Comparison of ENCODE assay signal across 10 mouse cellular contexts in genomic region chr5:120210668-120211067, GRCm38 (mm10).
DNase-seq lines count a peak whose midpoint lies in the region; ATAC-seq and TF ChIP-seq lines count a peak whose summit lies in the region.
"Had no signal": no experiment of that assay in that cellular context is flagged by ENCODE, and none has a peak within 500 bp of the region (broad histone marks: within the 10 kb centered on the region; RNA-seq: fewer than 3 reads in every experiment).

No protein-coding gene starts in this region.

- peak overlapping the region; percentile 47 for H3K4me2 ChIP-seq in kidney, embryonic 15.5 days
- H3K4me2 ChIP-seq in embryonic facial prominence, embryonic 13.5 days = peak overlapping the region; percentile 60
- H3K4me2 ChIP-seq in hindbrain, postnatal 0 days (ENCODE audit: low read depth, low read length) = peak overlapping the region; percentile 38; the same call in 1 of the 2 replicates
- H3K4me2 ChIP-seq in neural tube, embryonic 14.5 days (ENCODE audit: low read depth, low read length) = peak overlapping the region; percentile 27; the same call in 1 of the 2 replicates

- no peak for DNase-seq in kidney, postnatal 4 days
- DNase-seq in hindbrain, postnatal 0 days (ENCODE audit: low spot score) = peak; percentile 74
- no peak for DNase-seq in adrenal gland, postnatal 25 days
- DNase-seq in urinary bladder, adult 18-20 months (ENCODE audit: low spot score in 2 of 2) = no peak
- no peak for DNase-seq in adrenal gland, postnatal 14 days
- DNase-seq: layer of hippocampus, adult 9-11 months had no signal

- no peak for ATAC-seq in kidney, embryonic 15.5 days (replicated peaks; ENCODE audit: low FRiP score)
- ATAC-seq in embryonic facial prominence, embryonic 13.5 days (ENCODE audit: insufficient number of reproducible peaks, insufficient read depth, low FRiP score, low TSS enrichment, low read depth) = no peak
- peak; percentile 18; the same call in 1 of the 2 replicates for ATAC-seq in hindbrain, postnatal 0 days
- no peak for ATAC-seq in neural tube, embryonic 14.5 days (ENCODE audit: low read depth)
- ATAC-seq: lung, postnatal 0 days had no signal

- H3K36me3 ChIP-seq in kidney, embryonic 15.5 days = no peaks in the 10 kb centered on the region
- no peaks in the 10 kb centered on the region for H3K36me3 ChIP-seq in embryonic facial prominence, embryonic 13.5 days
- no peaks in the 10 kb centered on the region for H3K36me3 ChIP-seq in hindbrain, postnatal 0 days (ENCODE audit: insufficient read depth, low read length)
- no peaks in the 10 kb centered on the region for H3K36me3 ChIP-seq in neural tube, embryonic 14.5 days (ENCODE audit: control insufficient read depth, insufficient read depth, low read length)

- WGBS in kidney, embryonic 15.5 days = 12% methylated on average over 11 of the region's 11 CpGs
- 3% methylated on average over 11 of the region's 11 CpGs for WGBS in embryonic facial prominence, embryonic 13.5 days
- WGBS in hindbrain, postnatal 0 days = 6% methylated on average over 11 of the region's 11 CpGs
- 4% methylated on average over 11 of the region's 11 CpGs for WGBS in neural tube, embryonic 14.5 days

- H3K4me1 ChIP-seq in kidney, embryonic 15.5 days = peaks cover 19% of the 10 kb centered on the region
- peaks cover 15% of the 10 kb centered on the region for H3K4me1 ChIP-seq in embryonic facial prominence, embryonic 13.5 days
- peaks cover 25% of the 10 kb centered on the region for H3K4me1 ChIP-seq in hindbrain, postnatal 0 days (ENCODE audit: insufficient read depth, low read length)
- H3K4me1 ChIP-seq in neural tube, embryonic 14.5 days (ENCODE audit: control insufficient read depth, insufficient read depth, low read length) = peaks cover 25% of the 10 kb centered on the region

- no peak overlapping the region for H3K27ac ChIP-seq in kidney, embryonic 15.5 days
- H3K27ac ChIP-seq in embryonic facial prominence, embryonic 13.5 days = no peak overlapping the region
- no peak overlapping the region for H3K27ac ChIP-seq in hindbrain, postnatal 0 days
- no peak overlapping the region for H3K27ac ChIP-seq in neural tube, embryonic 14.5 days (ENCODE audit: low read depth, low read length)

- TF ChIP-seq CTCF in hindbrain, postnatal 0 days (IDR thresholded peaks at IDR 0.05; ENCODE audit: low read depth) = no peak

- peaks cover 54% of the 10 kb centered on the region for H3K27me3 ChIP-seq in kidney, embryonic 15.5 days
- peaks cover 51% of the 10 kb centered on the region for H3K27me3 ChIP-seq in embryonic facial prominence, embryonic 13.5 days
- H3K27me3 ChIP-seq in hindbrain, postnatal 0 days (ENCODE audit: insufficient read depth, low read length) = no peaks in the 10 kb centered on the region; the same call in 1 of the 2 replicates
- H3K27me3 ChIP-seq in neural tube, embryonic 14.5 days (ENCODE audit: control insufficient read depth, insufficient read depth, low read length) = no peaks in the 10 kb centered on the region

- no peak overlapping the region for H3K9ac ChIP-seq in kidney, embryonic 15.5 days
- H3K9ac ChIP-seq in embryonic facial prominence, embryonic 13.5 days = peak overlapping the region; percentile 46; the same call in 1 of the 2 replicates
- H3K9ac ChIP-seq in hindbrain, postnatal 0 days (replicated peaks; ENCODE audit: low read length) = no peak overlapping the region
- no peak overlapping the region for H3K9ac ChIP-seq in neural tube, embryonic 14.5 days (replicated peaks; ENCODE audit: low read depth, low read length)

- no peak overlapping the region for H3K4me3 ChIP-seq in kidney, embryonic 15.5 days (replicated peaks)
- peak overlapping the region; percentile 26 for H3K4me3 ChIP-seq in embryonic facial prominence, embryonic 13.5 days
- no peak overlapping the region for H3K4me3 ChIP-seq in hindbrain, postnatal 0 days (ENCODE audit: low read length)
- H3K4me3 ChIP-seq in neural tube, embryonic 14.5 days (ENCODE audit: low read depth, low read length) = no peak overlapping the region

- H3K9me3 ChIP-seq in kidney, embryonic 15.5 days (replicated peaks) = no peaks in the 10 kb centered on the region
- H3K9me3 ChIP-seq in embryonic facial prominence, embryonic 13.5 days = no peaks in the 10 kb centered on the region
- H3K9me3 ChIP-seq in hindbrain, postnatal 0 days (ENCODE audit: low read length) = no peaks in the 10 kb centered on the region
- H3K9me3 ChIP-seq in neural tube, embryonic 14.5 days (ENCODE audit: control insufficient read depth, low read length) = no peaks in the 10 kb centered on the region
